Mouse (Mus musculus): ENCODE results near the gene Sarm1. TPM values are rescaled to one million over a fixed set of nuclear protein-coding genes. Genes with fewer than 3 reads are reported as not detected.

The Sarm1 gene
- total and polyA plus RNA-seq, 3 experiments = 0.50 to 1.1 (median 0.55) TPM

GRCm38 (mm10) chr11:78465568-78466180, 31.9 kb downstream of the Sarm1 start, which contains the start of gene Slc46a1 (continued):
- peak; percentile 89; the same call in 1 of the 2 replicates for TF ChIP-seq MAX (IDR thresholded peaks at IDR 0.05; ENCODE audit: low read length)
- no peak for TF ChIP-seq MEF2A (IDR thresholded peaks at IDR 0.05; ENCODE audit: borderline replicate concordance, low read depth, low read length)
- TF ChIP-seq NELFE (IDR thresholded peaks at IDR 0.05; ENCODE audit: low read depth, low read length) = no peak
- TF ChIP-seq CHD2 (IDR thresholded peaks at IDR 0.05; ENCODE audit: low read length) = no peak
- TF ChIP-seq SMC3 (IDR thresholded peaks at IDR 0.05; ENCODE audit: low read depth, low read length) = no peak; the same call in 1 of the 2 replicates
- no peak for TF ChIP-seq E2F4 (IDR thresholded peaks at IDR 0.05; ENCODE audit: insufficient replicate concordance, low read depth, low read length)
- peak; percentile 63; the same call in 1 of the 2 replicates for TF ChIP-seq SIN3A (IDR thresholded peaks at IDR 0.05; ENCODE audit: low read length)
- no peak for TF ChIP-seq CHD1 (IDR thresholded peaks at IDR 0.05; ENCODE audit: low read depth, low read length)
- peak; percentile 94 for TF ChIP-seq MXI1 (IDR thresholded peaks at IDR 0.05; ENCODE audit: low read depth, low read length)
- no peak for TF ChIP-seq KAT2A (IDR thresholded peaks at IDR 0.05; ENCODE audit: insufficient replicate concordance, low read length)
- TF ChIP-seq JUND (conservative IDR thresholded peaks at IDR 0.05; ENCODE audit: low read depth, low read length) = no peak
- no peak for TF ChIP-seq POLR2AphosphoS2 (IDR thresholded peaks at IDR 0.05; ENCODE audit: low read depth, low read length)
- no peak; the same call in 1 of the 2 replicates for TF ChIP-seq ETS1 (conservative IDR thresholded peaks at IDR 0.05; ENCODE audit: low read depth, low read length)
- TF ChIP-seq POLR2A (IDR thresholded peaks at IDR 0.05; ENCODE audit: low read depth, low read length) = peak; percentile 64
- no peak for TF ChIP-seq JUN (IDR thresholded peaks at IDR 0.05; ENCODE audit: insufficient read depth, low read depth, low read length)
- no peak for TF ChIP-seq RAD21 (IDR thresholded peaks at IDR 0.05; ENCODE audit: low read depth, low read length)

GRCm38 (mm10) chr11:78465116-78465515, 32.4 kb downstream of the Sarm1 start:
- H3K9ac ChIP-seq (ENCODE audit: insufficient read depth, low read depth) = peak overlapping the region; percentile 89; the same call in 1 of the 2 replicates
- no peaks in the 10 kb centered on the region for H3K36me3 ChIP-seq (replicated peaks in 1 of 2; ENCODE audit: control insufficient read depth in 1 of 2, insufficient read depth in 1 of 2, low read length in 1 of 2)
- dilution Hi-C loops (cut with MboI; ENCODE audit: extremely low pct_ligation_motif_present, extremely low pct_unique_long_range_greater_than_20kb, low sequenced_read_pairs) (no loop called here), in situ Hi-C loops (cut with MboI; ENCODE audit: low pct_ligation_motif_present, low pct_unique_long_range_greater_than_20kb, low sequenced_read_pairs) (no loop called here)
- H3K4me3 ChIP-seq (replicated peaks in 1 of 3; ENCODE audit: low read depth in 2 of 3, low read length in 2 of 3, poor library complexity in 1 of 3) = peak overlapping the region in 2 of 3 experiments; percentile 67 to 85
- no peak for DNase-seq (ENCODE audit: extremely low read depth)
- peaks cover 7 to 14% of the 10 kb centered on the region in 2 experiments for H3K4me1 ChIP-seq (ENCODE audit: control insufficient read depth in 1 of 2, insufficient read depth in 2 of 2)
- peaks cover 8% of the 10 kb centered on the region for H3K9me3 ChIP-seq (replicated peaks; ENCODE audit: low read length)
- peak overlapping the region; percentile 24 for H3K4me2 ChIP-seq (ENCODE audit: insufficient read depth, low read depth, poor library complexity, severe bottlenecking)
- H3K27ac ChIP-seq (ENCODE audit: insufficient read depth, low read depth) = no peak overlapping the region
- no peaks in the 10 kb centered on the region for H3K79me2 ChIP-seq (replicated peaks; ENCODE audit: control insufficient read depth, extremely low read depth, insufficient read depth, poor library complexity, severe bottlenecking)
- H3K27me3 ChIP-seq (replicated peaks) = peaks cover 3% of the 10 kb centered on the region
- no peak for TF ChIP-seq SMC3 (IDR thresholded peaks at IDR 0.05; ENCODE audit: low read depth, low read length)
- TF ChIP-seq E2F4 (IDR thresholded peaks at IDR 0.05; ENCODE audit: insufficient replicate concordance, low read depth, low read length) = no peak
- no peak for TF ChIP-seq ZNF384 (IDR thresholded peaks at IDR 0.05; ENCODE audit: low read depth, low read length)
- TF ChIP-seq GABPA (IDR thresholded peaks at IDR 0.05; ENCODE audit: insufficient replicate concordance, low read depth, low read length) = no peak
- no peak for TF ChIP-seq UBTF (IDR thresholded peaks at IDR 0.05; ENCODE audit: low read depth, low read length)
- no peak for TF ChIP-seq MEF2A (IDR thresholded peaks at IDR 0.05; ENCODE audit: borderline replicate concordance, low read depth, low read length)
- TF ChIP-seq MAX (IDR thresholded peaks at IDR 0.05; ENCODE audit: low read length) = no peak
- no peak for TF ChIP-seq CHD2 (IDR thresholded peaks at IDR 0.05; ENCODE audit: low read length)
- no peak for TF ChIP-seq CTCF (conservative IDR thresholded peaks at IDR 0.05 in 1 of 2, IDR thresholded peaks at IDR 0.05 in 1 of 2; ENCODE audit: low read depth in 2 of 2, low read length in 2 of 2)
- TF ChIP-seq IRF4 (IDR thresholded peaks at IDR 0.05; ENCODE audit: low read depth, low read length) = no peak
- no peak for TF ChIP-seq MAZ (IDR thresholded peaks at IDR 0.05; ENCODE audit: low read depth, low read length)
- TF ChIP-seq JUND (conservative IDR thresholded peaks at IDR 0.05; ENCODE audit: low read depth, low read length) = no peak
- no peak for TF ChIP-seq NRF1 (IDR thresholded peaks at IDR 0.05; ENCODE audit: low read depth, low read length)
- no peak for TF ChIP-seq HCFC1 (IDR thresholded peaks at IDR 0.05; ENCODE audit: low read depth, low read length)

Data from CH12.LX (cell line).